Mouse (Mus musculus) intestine, embryonic 14.5 days (tissue): ENCODE measurements around the gene Trub1. TPM values are rescaled to one million over a fixed set of nuclear protein-coding genes. Genes with fewer than 3 reads are reported as not detected.

Experiments
- ATAC-seq: fragments of 200-750 bp; cut with Nextera tagmentation; replicated peaks from 2 replicates; pipeline ENCODE4 v1.8.0; 2017; ENCODE audit warnings: low read depth, moderate number of reproducible peaks, moderate TSS enrichment, moderate library complexity; ENCODE audit not compliant: low FRiP score, low TSS enrichment
- DNase-seq: peaks from one replicate; pipeline ENCODE4 v3.0.0-alpha.2; 2018; ENCODE audit warnings: low spot score
- H3K27ac ChIP-seq: fragments of 300-500 bp; sonication (generic); 2 replicates; pipeline ENCODE4 v1.5.1; 2014; ENCODE audit warnings: low read depth, mild to moderate bottlenecking, control low read depth
- H3K27me3 ChIP-seq: fragments of 300-500 bp; sonication (generic); replicated peaks from 2 replicates; pipeline ENCODE4 v1.6.1; 2014; ENCODE audit warnings: low read length, control low read depth; ENCODE audit not compliant: control insufficient read depth, insufficient read depth
- H3K36me3 ChIP-seq: fragments of 300-500 bp; sonication (generic); 2 replicates; pipeline ENCODE4 v1.6.1; 2014; ENCODE audit warnings: low read length, control low read depth; ENCODE audit not compliant: control insufficient read depth, insufficient read depth
- H3K4me1 ChIP-seq: fragments of 300-500 bp; sonication (generic); replicated peaks from 2 replicates; pipeline ENCODE4 v1.6.1; 2014; ENCODE audit warnings: low read length, control low read depth, mixed read lengths; ENCODE audit not compliant: control insufficient read depth, insufficient read depth
- H3K4me2 ChIP-seq: fragments of 300-500 bp; sonication (generic); 2 replicates; pipeline ENCODE4 v1.6.1; 2014; ENCODE audit warnings: low read length
- H3K4me3 ChIP-seq: fragments of 300-500 bp; sonication (generic); 2 replicates; pipeline ENCODE4 v1.5.1; 2014; ENCODE audit warnings: low read depth, low read length, control low read depth, mixed read lengths
- H3K9ac ChIP-seq: fragments of 300-500 bp; sonication (generic); 2 replicates; pipeline ENCODE4 v1.6.1; 2014; ENCODE audit warnings: mild to moderate bottlenecking, low read length
- H3K9me3 ChIP-seq: fragments of 300-500 bp; sonication (generic); 2 replicates; pipeline ENCODE4 v1.6.1; 2016; ENCODE audit warnings: low read length, control low read depth; ENCODE audit not compliant: control insufficient read depth
- WGBS: fragments of 180-500 bp; shearing (Covaris S2); extraction: QIAGEN DNeasy Blood & Tissue Kit; methylation state at CpG from one replicate; pipeline ENCODE4 v1.1.7; 2014; 5-methylcytosine and 5-hydroxymethylcytosine counted together
- polyA plus RNA-seq: library from polyadenylated mRNA; unstranded; fragments of >200 nt; fragmentation: Nextera tagmentation; extraction: Ambion mirVana; gene quantifications from 2 replicates; pipeline ENCODE4 v1.2.1, GENCODE M21; 2014

The Trub1 gene
- polyA plus RNA-seq, 1 experiment from 2014 or later, result 27.6 TPM

DNA sequence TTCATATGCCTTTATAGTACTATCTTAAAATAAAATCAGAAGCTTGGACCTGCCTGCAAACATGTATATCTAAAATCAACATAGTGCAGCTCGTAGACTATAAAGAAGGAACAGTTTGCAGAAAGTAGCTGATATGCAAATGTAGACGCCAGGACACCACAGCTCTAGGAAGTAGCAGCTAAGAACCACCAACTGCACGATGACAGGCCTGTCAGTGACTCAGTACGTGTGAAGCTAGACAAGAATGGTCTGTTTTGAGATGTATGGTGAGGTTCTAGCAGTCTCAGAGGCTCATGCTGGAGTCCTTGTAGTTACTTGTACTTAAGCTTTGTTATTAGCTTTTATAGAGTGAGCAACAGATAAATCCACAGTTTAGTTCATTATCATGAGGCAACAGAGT, 22.6 kb downstream of the Trub1 start:
- ATAC-seq, result no peak

DNA sequence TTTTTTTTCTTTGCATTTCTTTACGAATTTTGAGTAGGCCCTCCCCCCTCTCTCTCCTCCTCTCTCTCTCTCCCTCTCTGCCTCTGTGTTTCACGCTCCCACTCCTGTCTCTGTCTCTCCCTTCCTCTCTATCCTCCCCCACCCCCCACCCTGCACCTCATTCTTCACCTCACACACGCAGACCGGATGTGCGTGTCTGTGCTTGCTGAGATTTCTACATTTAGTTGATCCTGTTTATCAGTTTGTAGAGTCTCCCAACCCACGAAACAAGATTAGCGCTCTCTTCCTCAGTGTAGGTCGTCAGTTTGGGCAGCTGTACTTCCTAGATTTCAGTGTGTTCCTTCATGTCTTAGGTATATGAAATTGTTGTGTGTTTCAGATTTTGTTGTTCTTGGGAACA, 24.6 kb downstream of the Trub1 start:
- no peak for DNase-seq
- Histone ChIP-seq H3K27ac (no peak overlapping the region), H3K4me3 (no peak overlapping the region), H3K9me3 (no peaks in the 10 kb centered on the region), H3K27me3 (no peaks in the 10 kb centered on the region), H3K9ac (no peak overlapping the region), H3K36me3 (peaks cover 19% of the 10 kb centered on the region; the same call in 1 of the 2 replicates), H3K4me2 (no peak overlapping the region), H3K4me1 (peaks cover 27% of the 10 kb centered on the region)
- no peak for ATAC-seq
- WGBS, result 30% methylated on average over 8 of the region's 8 CpGs

More for the DNA sequence above, 22.6 kb downstream of the Trub1 start:
- H3K4me2 ChIP-seq, result no peak overlapping the region
- H3K4me1 ChIP-seq, result peaks cover 24% of the 10 kb centered on the region
- no peaks in the 10 kb centered on the region for H3K27me3 ChIP-seq
- H3K27ac ChIP-seq, result no peak overlapping the region
- 72% methylated on average over 4 of the region's 4 CpGs for WGBS
- no peak overlapping the region for H3K4me3 ChIP-seq
- DNase-seq, result no peak
- H3K36me3 ChIP-seq, result peaks cover 19% of the 10 kb centered on the region; the same call in 1 of the 2 replicates
- H3K9ac ChIP-seq, result no peak overlapping the region
- H3K9me3 ChIP-seq, result no peaks in the 10 kb centered on the region

DNA sequence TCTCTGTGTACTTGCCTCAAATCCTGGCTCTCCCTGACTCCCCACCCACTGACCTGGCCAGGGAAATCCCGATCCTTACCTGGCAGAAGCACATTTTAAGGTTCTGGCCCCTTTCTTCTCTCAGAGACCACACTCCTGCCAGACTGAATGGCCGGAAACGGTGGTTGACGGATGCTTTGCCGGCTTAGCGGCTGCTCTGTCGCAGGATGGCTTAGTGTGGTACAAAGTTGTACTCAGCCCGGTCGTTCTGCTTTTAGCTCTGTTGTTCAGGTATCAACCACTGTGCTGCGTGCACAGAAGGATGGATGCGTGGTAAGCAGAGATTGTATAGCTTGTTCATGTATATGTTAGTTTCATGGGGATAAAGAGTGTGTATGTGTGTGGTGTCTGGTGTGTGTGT, 25.3 kb downstream of the Trub1 start:
- Histone ChIP-seq H3K4me3 (no peak overlapping the region), H3K9me3 (no peaks in the 10 kb centered on the region), H3K4me1 (peaks cover 27% of the 10 kb centered on the region), H3K36me3 (peaks cover 14% of the 10 kb centered on the region; the same call in 1 of the 2 replicates), H3K27ac (no peak overlapping the region), H3K9ac (no peak overlapping the region), H3K4me2 (no peak overlapping the region), H3K27me3 (no peaks in the 10 kb centered on the region)
- ATAC-seq (no peak), DNase-seq (peak; percentile 55)
- 46% methylated on average over 11 of the region's 11 CpGs for WGBS

DNA sequence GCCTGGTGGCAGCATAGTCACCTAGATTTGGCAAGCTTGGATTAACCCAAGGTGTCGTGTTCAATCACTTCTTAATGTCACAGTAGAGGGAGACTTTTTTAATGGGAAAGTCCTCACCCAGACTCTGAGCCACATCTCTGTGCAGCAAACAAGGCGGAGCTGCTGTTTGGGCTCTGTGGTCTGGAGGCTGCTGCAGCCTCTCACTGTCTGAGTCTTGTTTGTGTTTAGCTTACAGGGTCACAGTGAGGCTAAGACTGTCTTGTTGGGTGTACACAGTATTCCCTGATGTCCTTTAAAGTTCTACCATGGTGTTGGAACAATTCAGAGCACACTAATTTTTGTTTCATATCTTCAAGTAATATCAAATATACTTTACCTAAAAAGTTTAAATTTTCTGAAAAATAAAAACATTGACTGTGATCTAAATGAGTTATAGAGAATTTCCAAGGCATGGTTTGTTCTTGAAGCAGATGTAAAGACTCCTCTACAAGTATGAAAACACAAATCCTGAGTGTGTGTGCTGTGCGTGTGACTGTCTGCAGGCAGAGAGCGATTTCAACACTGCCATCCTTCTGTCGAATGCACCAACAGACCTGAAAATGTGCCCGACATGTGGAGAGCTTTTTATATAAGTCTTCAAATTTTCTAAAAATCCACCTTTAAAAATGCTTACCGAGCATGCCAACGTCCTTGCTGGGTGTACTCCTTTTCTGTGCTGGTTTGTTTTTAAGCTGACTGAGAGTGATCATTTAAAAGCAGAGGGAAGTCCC, 27.4 kb downstream of the Trub1 start:
- Histone ChIP-seq H3K4me2 (no peak overlapping the region), H3K27ac (peak overlapping the region; percentile 7; the same call in 1 of the 2 replicates), H3K36me3 (no peaks in the 10 kb centered on the region), H3K27me3 (no peaks in the 10 kb centered on the region), H3K9ac (no peak overlapping the region), H3K4me1 (peaks cover 27% of the 10 kb centered on the region), H3K4me3 (no peak overlapping the region), H3K9me3 (no peaks in the 10 kb centered on the region; the same call in 1 of the 2 replicates)
- WGBS, result 46% methylated on average over 8 of the region's 8 CpGs
- DNase-seq (no peak), ATAC-seq (no peak)

DNA sequence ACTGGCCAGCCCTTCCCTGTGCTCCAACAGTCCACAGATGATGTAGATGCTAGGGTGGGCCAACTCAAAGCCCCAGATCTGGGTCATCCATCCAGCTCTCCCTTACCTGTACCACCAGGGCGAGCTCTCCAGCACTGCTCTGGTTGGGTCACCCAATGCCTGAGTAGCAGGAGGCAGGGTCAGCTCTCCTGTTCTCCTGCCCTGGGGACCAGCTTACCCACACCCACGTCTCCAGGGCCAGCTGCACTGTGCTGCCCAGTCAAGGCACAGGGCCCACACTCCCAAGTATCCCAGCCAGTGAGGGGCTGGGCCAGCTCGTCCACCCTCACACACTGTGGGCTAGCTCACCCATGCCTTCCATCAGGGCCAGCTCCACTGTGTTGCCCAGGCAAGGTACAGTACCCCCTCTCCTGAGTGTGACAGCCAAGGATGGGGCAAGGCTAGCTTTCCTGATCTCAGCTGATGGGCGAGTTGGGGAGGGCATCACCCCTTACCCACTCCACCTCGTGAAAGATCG, 29.1 kb downstream of the Trub1 start:
- DNase-seq (no peak), ATAC-seq (no peak)
- Histone ChIP-seq H3K27ac (no peak overlapping the region), H3K4me2 (no peak overlapping the region), H3K4me1 (peaks cover 29% of the 10 kb centered on the region), H3K9me3 (no peaks in the 10 kb centered on the region; the same call in 1 of the 2 replicates), H3K4me3 (no peak overlapping the region), H3K9ac (no peak overlapping the region), H3K27me3 (no peaks in the 10 kb centered on the region), H3K36me3 (no peaks in the 10 kb centered on the region)
- 91% methylated on average over 6 of the region's 6 CpGs for WGBS

DNA sequence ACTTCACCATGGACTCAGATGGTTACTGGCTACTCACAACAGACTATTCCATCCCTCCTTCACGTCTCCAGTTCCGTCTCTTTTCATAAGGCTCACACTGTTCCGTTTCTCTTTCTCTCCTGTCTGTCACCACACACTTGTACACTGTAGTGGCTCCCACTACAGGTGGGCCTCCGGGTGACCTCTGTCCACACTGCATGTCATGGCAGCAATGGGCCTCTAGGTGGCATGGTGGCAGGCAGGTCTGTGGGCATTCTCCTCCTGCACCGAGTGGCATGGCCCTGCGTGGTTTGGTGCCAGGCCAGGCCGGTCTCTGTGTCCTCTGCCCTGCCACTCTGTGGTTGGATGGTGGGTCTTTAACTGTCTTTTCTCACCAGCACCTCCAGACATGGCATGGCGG, 30.1 kb downstream of the Trub1 start:
- H3K27me3 ChIP-seq, result no peaks in the 10 kb centered on the region
- H3K4me2 ChIP-seq, result no peak overlapping the region
- WGBS, result 81% methylated on average over 8 of the region's 8 CpGs
- ATAC-seq (no peak), DNase-seq (no peak)
- no peak overlapping the region for H3K4me3 ChIP-seq
- 0 out of 2 replicates have a peak, but pooled peaks cover under 1% of the 10 kb centered on the region for H3K36me3 ChIP-seq
- H3K9me3 ChIP-seq, result no peaks in the 10 kb centered on the region; the same call in 1 of the 2 replicates
- H3K27ac ChIP-seq, result no peak overlapping the region
- peaks cover 28% of the 10 kb centered on the region for H3K4me1 ChIP-seq
- no peak overlapping the region for H3K9ac ChIP-seq

DNA sequence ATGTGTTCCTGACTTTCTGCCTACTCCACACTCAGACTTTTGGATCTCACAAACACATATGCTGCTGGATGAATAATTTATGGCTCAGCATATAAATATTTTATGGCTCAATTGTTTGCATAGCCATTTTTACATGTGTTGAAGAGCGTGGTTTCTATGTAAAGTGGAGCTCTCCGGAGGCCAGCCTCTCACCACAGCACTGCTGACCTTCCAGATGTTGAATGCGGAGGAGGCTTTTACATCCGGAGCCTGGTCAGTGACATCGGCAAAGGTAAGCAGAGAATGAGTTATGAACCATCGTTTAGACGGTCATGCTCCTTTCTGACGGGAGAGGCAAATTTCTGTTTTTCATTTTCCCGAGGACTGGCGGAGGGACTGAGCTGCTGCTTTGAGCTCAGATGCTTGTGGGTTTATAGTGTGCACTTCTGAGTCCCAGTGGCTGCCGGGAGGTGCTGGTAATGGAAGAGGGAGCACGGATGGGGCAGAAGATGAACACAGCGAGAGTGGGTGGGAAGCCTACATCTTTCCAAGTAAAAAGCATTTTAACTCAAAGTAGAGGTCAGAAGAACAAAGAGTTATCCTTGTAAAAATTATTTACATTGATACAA, 34.4 kb downstream of the Trub1 start:
- Histone ChIP-seq H3K27me3 (no peaks in the 10 kb centered on the region), H3K4me2 (peak overlapping the region; percentile 17; the same call in 1 of the 2 replicates), H3K9ac (no peak overlapping the region), H3K4me3 (no peak overlapping the region), H3K9me3 (no peaks in the 10 kb centered on the region; the same call in 1 of the 2 replicates), H3K4me1 (peaks cover 18% of the 10 kb centered on the region; the same call in 1 of the 2 replicates), H3K36me3 (0 out of 2 replicates have a peak, but pooled peaks cover 8% of the 10 kb centered on the region), H3K27ac (no peak overlapping the region)
- DNase-seq (no peak), ATAC-seq (no peak)
- WGBS, result 35% methylated on average over 13 of the region's 13 CpGs

DNA sequence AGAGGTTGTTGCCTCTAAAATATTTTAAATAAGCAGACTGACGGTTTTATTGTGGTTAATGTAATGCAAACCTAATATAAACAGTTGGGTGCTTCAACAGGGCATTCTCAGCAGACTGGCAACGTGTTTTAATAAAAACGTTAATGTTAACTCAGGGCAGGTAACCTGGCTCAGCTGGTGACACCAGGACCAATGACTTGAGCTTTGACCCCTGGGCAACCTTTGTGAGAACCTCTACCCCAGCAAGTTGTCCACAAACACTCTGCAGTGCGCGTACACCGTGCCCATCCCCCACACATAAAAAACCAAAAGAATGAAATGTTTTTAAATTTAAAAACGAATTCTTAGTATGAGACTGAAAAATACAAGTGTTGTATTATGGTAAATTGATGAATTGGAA, 36.8 kb downstream of the Trub1 start:
- Histone ChIP-seq H3K4me2 (no peak overlapping the region), H3K36me3 (0 out of 2 replicates have a peak, but pooled peaks cover 8% of the 10 kb centered on the region), H3K27me3 (no peaks in the 10 kb centered on the region), H3K4me3 (no peak overlapping the region), H3K27ac (no peak overlapping the region), H3K9me3 (no peaks in the 10 kb centered on the region), H3K4me1 (peaks cover 18% of the 10 kb centered on the region; the same call in 1 of the 2 replicates), H3K9ac (no peak overlapping the region)
- no peak for ATAC-seq
- 64% methylated on average over 7 of the region's 7 CpGs for WGBS
- no peak for DNase-seq
